Mouse (Mus musculus) hindbrain, embryonic 14.5 days (tissue): Measurements from ENCODE around the gene Znrf1. TPM values are rescaled to one million over a fixed set of nuclear protein-coding genes. Genes with fewer than 3 reads are reported as not detected.

ENCODE experiments used
- ATAC-seq: fragments of 200-750 bp; cut with Nextera tagmentation; 2 replicates; pipeline ENCODE4 v1.8.0; 2017; ENCODE audit warnings: moderate number of reproducible peaks, mild to moderate bottlenecking, moderate TSS enrichment, moderate library complexity; ENCODE audit not compliant: low FRiP score
- DNase-seq: peaks from one replicate; pipeline ENCODE4 v3.0.0-alpha.2; 2015; ENCODE audit warnings: low spot score
- H3K27ac ChIP-seq: fragments of 300-500 bp; sonication (generic); 2 replicates; pipeline ENCODE4 v1.5.1; 2014; ENCODE audit warnings: mild to moderate bottlenecking, moderate library complexity
- H3K27me3 ChIP-seq: fragments of 300-500 bp; sonication (generic); 2 replicates; pipeline ENCODE4 v1.6.1; 2014; ENCODE audit warnings: mild to moderate bottlenecking, low read length, mixed read lengths; ENCODE audit not compliant: control insufficient read depth, insufficient read depth
- H3K36me3 ChIP-seq: fragments of 300-500 bp; sonication (generic); replicated peaks from 2 replicates; pipeline ENCODE4 v1.6.1; 2014; ENCODE audit not compliant: control insufficient read depth, insufficient read depth
- H3K4me1 ChIP-seq: fragments of 300-500 bp; sonication (generic); replicated peaks from 2 replicates; pipeline ENCODE4 v1.6.1; 2014; ENCODE audit warnings: antibody characterized with exemption, low read length, mixed read lengths; ENCODE audit not compliant: control insufficient read depth, insufficient read depth
- H3K4me2 ChIP-seq: fragments of 300-500 bp; sonication (generic); replicated peaks from 2 replicates; pipeline ENCODE4 v1.6.1; 2014; ENCODE audit warnings: mild to moderate bottlenecking, moderate library complexity
- H3K4me3 ChIP-seq: fragments of 300-500 bp; sonication (generic); replicated peaks from 2 replicates; pipeline ENCODE4 v1.5.1; 2014; ENCODE audit warnings: mild to moderate bottlenecking, low read length
- H3K9ac ChIP-seq: fragments of 300-500 bp; sonication (generic); 2 replicates; pipeline ENCODE4 v1.6.1; 2014
- H3K9me3 ChIP-seq: fragments of 300-500 bp; sonication (generic); 2 replicates; pipeline ENCODE4 v1.6.1; 2016; ENCODE audit warnings: low read length; ENCODE audit not compliant: control insufficient read depth
- WGBS: fragments of 180-500 bp; shearing (Covaris S2); extraction: QIAGEN DNeasy Blood & Tissue Kit; methylation state at CpG from one replicate; pipeline ENCODE4 v1.1.7; 2014; 5-methylcytosine and 5-hydroxymethylcytosine counted together
- polyA plus RNA-seq: library from polyadenylated mRNA; unstranded; fragments of >200 nt; fragmentation: Nextera tagmentation; extraction: Ambion mirVana; gene quantifications from 2 replicates; pipeline ENCODE4 v1.2.1, GENCODE M21; 2014

Gene Znrf1
- polyA plus RNA-seq, 1 experiment from 2014 or later, result 108 TPM

GRCm38 (mm10) chr8:111627923-111628322, 92.0 kb downstream of the Znrf1 start:
- DNase-seq (no peak), ATAC-seq (no peak)
- H3K4me1 ChIP-seq, result 0 out of 2 replicates have a peak, but pooled peaks cover 4% of the 10 kb centered on the region
- H3K36me3 ChIP-seq, result peaks cover 16% of the 10 kb centered on the region; the same call in 1 of the 2 replicates
- H3K9me3 ChIP-seq, result no peaks in the 10 kb centered on the region
- no peak overlapping the region for H3K9ac ChIP-seq
- H3K4me2 ChIP-seq, result no peak overlapping the region
- no peak overlapping the region for H3K4me3 ChIP-seq
- WGBS, result 98% methylated on average over 9 of the region's 9 CpGs
- H3K27me3 ChIP-seq, result no peaks in the 10 kb centered on the region
- H3K27ac ChIP-seq, result no peak overlapping the region

GRCm38 (mm10) chr8:111628401-111628800, 92.5 kb downstream of the Znrf1 start:
- no peaks in the 10 kb centered on the region for H3K9me3 ChIP-seq
- no peak overlapping the region for H3K9ac ChIP-seq
- no peaks in the 10 kb centered on the region for H3K27me3 ChIP-seq
- 95% methylated on average over 12 of the region's 12 CpGs for WGBS
- 0 out of 2 replicates have a peak, but pooled peaks cover 4% of the 10 kb centered on the region for H3K4me1 ChIP-seq
- DNase-seq, result no peak
- no peak overlapping the region for H3K4me3 ChIP-seq
- peaks cover 11% of the 10 kb centered on the region; the same call in 1 of the 2 replicates for H3K36me3 ChIP-seq
- no peak overlapping the region for H3K27ac ChIP-seq
- H3K4me2 ChIP-seq, result no peak overlapping the region
- no peak for ATAC-seq

GRCm38 (mm10) chr8:111628894-111629501, 93.1 kb downstream of the Znrf1 start:
- ATAC-seq, result no peak
- no peak for DNase-seq
- 91% methylated on average over 19 of the region's 19 CpGs for WGBS
- Histone ChIP-seq H3K4me3 (no peak overlapping the region), H3K36me3 (0 out of 2 replicates have a peak, but pooled peaks cover 10% of the 10 kb centered on the region), H3K4me1 (0 out of 2 replicates have a peak, but pooled peaks cover 4% of the 10 kb centered on the region), H3K27ac (no peak overlapping the region), H3K9ac (no peak overlapping the region), H3K9me3 (no peaks in the 10 kb centered on the region), H3K4me2 (no peak overlapping the region), H3K27me3 (no peaks in the 10 kb centered on the region)

GRCm38 (mm10) chr8:111630105-111630521, 94.2 kb downstream of the Znrf1 start, which contains the start of gene Ldhd:
Ldhd (minus strand) TSS chr8:111630374.
- peak within 1 kb of the TSS; percentile 43 for H3K4me2 ChIP-seq
- H3K27me3 ChIP-seq, result no peaks in the 10 kb centered on the region
- no peak within 1 kb of the TSS for H3K27ac ChIP-seq
- H3K4me1 ChIP-seq, result 0 out of 2 replicates have a peak, but pooled peaks cover 4% of the 10 kb centered on the region
- DNase-seq (no peak), ATAC-seq (no peak)
- peak within 1 kb of the TSS; percentile 25; the same call in 1 of the 2 replicates for H3K4me3 ChIP-seq
- H3K36me3 ChIP-seq, result 0 out of 2 replicates have a peak, but pooled peaks cover 6% of the 10 kb centered on the region
- H3K9ac ChIP-seq, result peak within 1 kb of the TSS; percentile 44; the same call in 1 of the 2 replicates
- WGBS, result 31% methylated on average over 13 of the region's 13 CpGs
- no peaks in the 10 kb centered on the region for H3K9me3 ChIP-seq

DNA sequence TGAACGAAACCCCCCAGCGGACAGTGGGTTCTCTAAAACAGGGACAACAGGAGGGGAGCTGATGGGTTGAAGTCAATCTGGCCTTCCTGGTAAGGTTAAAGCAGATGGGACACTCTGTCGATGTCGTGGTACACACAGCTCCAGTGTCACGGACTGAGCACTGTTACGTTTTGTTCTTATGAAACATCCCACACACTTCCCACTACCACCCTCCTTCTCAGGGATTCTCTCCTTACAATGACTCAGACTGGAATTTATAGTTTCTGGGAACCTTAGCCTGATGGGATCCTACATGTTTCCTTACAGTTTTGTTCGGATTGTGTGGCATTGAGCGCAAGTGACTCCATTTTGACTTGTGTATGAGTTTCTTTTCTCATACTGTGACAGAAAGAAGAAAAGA, 95.7 kb downstream of the Znrf1 start:
- Histone ChIP-seq H3K4me1 (0 out of 2 replicates have a peak, but pooled peaks cover 4% of the 10 kb centered on the region), H3K27ac (no peak overlapping the region), H3K27me3 (no peaks in the 10 kb centered on the region), H3K4me3 (no peak overlapping the region), H3K36me3 (0 out of 2 replicates have a peak, but pooled peaks cover 6% of the 10 kb centered on the region), H3K9ac (no peak overlapping the region), H3K9me3 (no peaks in the 10 kb centered on the region), H3K4me2 (no peak overlapping the region)
- DNase-seq (no peak), ATAC-seq (no peak)
- WGBS, result 94% methylated on average over 8 of the region's 8 CpGs

DNA sequence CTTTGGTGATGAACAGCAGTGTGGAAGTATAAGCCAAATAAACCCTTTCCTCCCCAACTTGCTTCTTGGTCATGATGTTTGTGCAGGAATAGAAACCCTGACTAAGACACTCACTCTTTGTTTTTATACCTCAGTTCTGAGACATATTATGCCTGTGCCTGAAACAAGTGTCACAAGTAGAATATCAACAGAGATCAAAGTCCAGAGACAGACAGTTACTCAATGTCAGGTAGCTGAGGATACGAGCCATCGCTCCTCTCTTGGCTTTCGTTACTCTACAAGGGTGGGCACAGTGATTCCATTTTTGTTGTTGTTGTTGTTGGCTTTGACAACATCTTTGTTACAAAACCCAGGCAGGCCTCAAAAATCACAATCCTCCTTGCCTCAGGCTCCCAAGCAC, 97.1 kb downstream of the Znrf1 start:
- Histone ChIP-seq H3K4me1 (0 out of 2 replicates have a peak, but pooled peaks cover 4% of the 10 kb centered on the region), H3K9me3 (no peaks in the 10 kb centered on the region), H3K4me3 (no peak overlapping the region), H3K36me3 (no peaks in the 10 kb centered on the region), H3K27me3 (no peaks in the 10 kb centered on the region), H3K27ac (no peak overlapping the region), H3K9ac (no peak overlapping the region), H3K4me2 (no peak overlapping the region)
- ATAC-seq (no peak), DNase-seq (no peak)
- WGBS, result 98% methylated on average over 3 of the region's 3 CpGs

DNA sequence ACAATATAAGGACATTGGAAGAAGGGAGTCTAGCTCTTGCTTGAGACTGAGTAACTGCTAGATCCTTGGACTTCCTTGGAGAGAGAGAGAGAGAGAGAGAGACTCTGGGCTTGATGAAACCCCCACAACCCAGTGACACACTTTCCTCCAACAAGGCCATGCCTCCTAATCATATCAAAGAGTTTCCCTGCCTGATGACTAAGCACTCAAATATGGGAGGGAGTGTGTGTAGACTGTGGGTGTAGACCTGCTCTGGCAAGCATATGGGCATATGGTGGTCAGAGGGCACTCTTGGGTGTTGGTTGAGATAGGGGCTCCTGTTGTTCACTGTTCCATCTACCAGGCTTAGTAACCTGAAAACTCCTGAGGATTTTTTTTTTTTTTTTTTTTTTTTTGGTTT, 102.2 kb downstream of the Znrf1 start:
- Histone ChIP-seq H3K4me1 (no peaks in the 10 kb centered on the region; the same call in 1 of the 2 replicates), H3K4me2 (no peak overlapping the region), H3K27me3 (no peaks in the 10 kb centered on the region), H3K9me3 (no peaks in the 10 kb centered on the region), H3K36me3 (no peaks in the 10 kb centered on the region), H3K9ac (no peak overlapping the region), H3K27ac (no peak overlapping the region), H3K4me3 (no peak overlapping the region)
- ATAC-seq (no peak), DNase-seq (no peak)

DNA sequence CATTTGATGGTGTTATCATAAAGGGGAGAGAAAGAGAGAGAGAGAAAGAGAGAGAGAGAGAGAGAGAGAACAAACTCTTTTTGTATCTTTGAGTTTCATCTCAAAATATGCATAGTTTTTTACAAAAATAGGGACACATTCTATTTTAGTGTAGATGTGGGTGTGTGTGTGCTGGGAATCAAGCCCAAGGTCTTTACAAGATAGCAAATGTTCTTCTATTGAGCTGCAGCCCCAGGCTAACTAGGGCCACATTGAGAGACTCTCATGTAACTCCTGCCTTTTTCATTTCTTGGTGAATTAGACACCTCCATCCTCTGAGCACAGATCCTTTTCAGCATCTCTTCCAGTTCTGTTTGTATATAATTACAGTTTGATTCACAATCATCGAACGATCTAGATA, 105.2 kb downstream of the Znrf1 start:
- 96% methylated on average over 2 of the region's 2 CpGs for WGBS
- H3K27ac ChIP-seq, result no peak overlapping the region
- no peak overlapping the region for H3K9ac ChIP-seq
- DNase-seq (no peak), ATAC-seq (no peak)
- no peak overlapping the region for H3K4me2 ChIP-seq
- H3K27me3 ChIP-seq, result no peaks in the 10 kb centered on the region
- no peaks in the 10 kb centered on the region for H3K9me3 ChIP-seq
- peaks cover 5% of the 10 kb centered on the region for H3K4me1 ChIP-seq
- H3K4me3 ChIP-seq, result no peak overlapping the region
- H3K36me3 ChIP-seq, result no peaks in the 10 kb centered on the region

DNA sequence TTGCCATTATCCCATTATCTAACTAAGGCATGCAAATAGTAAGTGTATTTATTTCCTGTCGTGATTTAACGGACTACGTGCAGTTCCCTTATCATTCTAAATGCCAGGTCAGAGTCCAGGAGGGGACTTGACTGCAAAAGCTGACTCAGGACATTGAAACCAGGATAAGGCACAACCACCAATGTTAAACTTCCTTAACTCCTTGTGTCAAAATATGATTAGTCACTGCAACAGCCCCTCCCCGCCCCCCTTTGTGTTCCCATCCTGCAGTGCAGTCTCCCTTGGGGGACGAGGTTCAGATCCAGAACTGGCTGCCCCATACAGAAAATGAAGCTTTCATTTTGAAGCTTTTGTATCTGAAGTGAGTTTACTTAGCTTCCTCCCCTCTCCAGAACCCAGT, 106.6 kb downstream of the Znrf1 start:
- peak overlapping the region; percentile 56 for H3K4me2 ChIP-seq
- ATAC-seq (no peak), DNase-seq (no peak)
- H3K9ac ChIP-seq, result peak overlapping the region; percentile 83
- H3K27ac ChIP-seq, result 0 out of 2 replicates have a peak overlapping the region, but pooled peaks have one; percentile 47
- H3K9me3 ChIP-seq, result no peaks in the 10 kb centered on the region
- WGBS, result 75% methylated on average over 5 of the region's 5 CpGs
- H3K4me1 ChIP-seq, result peaks cover 5% of the 10 kb centered on the region
- no peaks in the 10 kb centered on the region for H3K27me3 ChIP-seq
- peak overlapping the region; percentile 80 for H3K4me3 ChIP-seq
- H3K36me3 ChIP-seq, result no peaks in the 10 kb centered on the region
